Mouse (Mus musculus) spleen, postnatal 14 days (tissue): ENCODE measurements around the gene Klhl15.

Experiments used
- DNase-seq, 2 experiments: peaks; one replicate each; pipeline ENCODE4 v3.0.0; 2021 to 2022; ENCODE audit warnings: low spot score in 2 of 2

Gene Klhl15

DNA sequence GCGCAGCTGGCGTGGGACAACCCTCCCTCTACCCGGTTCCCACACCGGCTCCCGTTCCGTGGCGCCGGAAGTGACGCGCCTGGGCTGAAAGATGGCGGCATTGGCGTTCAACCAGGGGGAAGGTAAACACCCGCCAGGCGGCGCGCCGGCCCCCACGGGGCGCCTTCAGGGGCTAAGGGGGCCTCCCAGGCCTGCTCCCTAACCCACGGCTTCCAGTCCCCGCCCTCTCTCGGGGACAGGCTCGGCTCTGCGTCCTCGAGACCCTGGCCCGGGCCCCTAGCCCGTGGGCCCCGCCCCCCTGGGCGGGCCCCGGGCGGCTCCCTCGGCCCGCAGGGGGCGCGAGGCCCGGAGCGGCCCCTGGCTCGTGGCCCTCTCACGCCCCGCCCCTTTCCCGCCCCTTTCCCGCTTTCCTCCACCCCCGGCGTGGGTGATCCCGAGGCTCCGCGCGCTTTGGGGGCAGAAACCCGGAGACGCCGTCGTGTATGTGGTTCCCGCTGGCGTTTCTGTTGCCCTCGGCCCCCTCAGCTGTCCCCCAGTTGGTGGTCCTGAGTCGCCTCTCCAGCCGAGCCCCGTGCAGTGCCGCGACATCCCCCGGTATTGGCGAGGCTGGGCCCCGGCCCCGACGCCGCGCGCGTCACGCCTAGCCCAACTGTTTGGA lies at the start of gene Klhl15:
TSS of gene Klhl15 (plus strand) at position 68 of the 658 bp plus-strand sequence.
- peak; percentile 66 to 77 for DNase-seq

DNA sequence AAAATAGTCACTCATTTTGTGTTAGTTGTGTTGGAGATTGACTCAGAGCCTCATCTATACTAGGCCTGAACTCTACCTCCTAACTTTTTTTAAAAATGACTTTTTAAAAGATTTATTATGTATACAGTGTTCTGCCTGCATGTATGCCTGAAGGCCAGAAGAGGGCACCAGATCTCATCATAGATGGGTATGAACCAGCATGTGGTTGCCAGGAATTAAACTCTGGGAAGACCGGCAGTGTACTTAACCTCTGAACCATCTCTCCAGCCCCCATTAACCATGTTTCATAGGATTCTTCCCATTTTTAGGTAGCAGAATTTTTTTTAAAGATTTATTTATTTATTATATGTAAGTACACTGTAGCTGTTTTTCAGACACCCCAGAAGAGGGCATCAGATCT lies 49.2 kb upstream of the Klhl15 start:
- no peak for DNase-seq

DNA sequence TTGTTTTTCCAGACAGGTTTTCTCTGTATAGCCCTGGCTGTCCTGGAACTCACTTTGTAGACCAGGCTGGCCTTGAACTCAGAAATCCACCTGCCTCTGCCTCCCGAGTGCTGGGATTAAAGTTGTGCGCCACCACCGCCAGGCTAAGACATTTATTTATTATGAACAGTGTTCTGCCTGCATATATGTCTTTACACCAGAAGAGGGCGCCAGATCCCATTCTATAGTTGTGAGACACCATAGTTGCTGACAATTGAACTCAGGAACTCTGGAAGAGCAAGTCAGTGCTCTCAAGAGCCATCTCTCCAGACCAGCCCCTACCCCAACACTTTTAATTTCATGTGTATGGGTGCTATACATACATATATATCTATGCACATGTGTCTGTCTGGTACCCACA lies 40.5 kb upstream of the Klhl15 start:
- peak in 1 of 2 experiments; percentile 24 for DNase-seq

DNA sequence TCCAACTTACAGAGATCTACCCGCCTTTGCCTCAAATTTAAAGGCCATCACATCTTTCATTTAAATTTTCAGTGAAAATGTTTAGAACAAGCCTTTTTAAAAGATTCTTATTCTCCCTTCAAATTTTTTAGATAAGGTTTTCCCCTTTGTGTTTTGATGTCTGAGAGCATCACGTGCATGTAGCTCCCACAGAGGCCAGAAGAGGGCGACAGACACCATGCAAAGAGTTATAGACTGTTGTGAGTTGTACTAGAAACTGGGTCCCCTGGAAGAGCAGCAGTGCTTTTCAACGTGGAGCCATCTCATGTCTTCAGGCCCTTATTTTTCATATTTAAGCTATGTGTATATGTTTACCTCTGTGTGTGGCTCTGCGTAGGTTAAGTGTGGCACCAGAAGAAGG lies 36.6 kb upstream of the Klhl15 start:
- DNase-seq = peak; percentile 9 to 55

DNA sequence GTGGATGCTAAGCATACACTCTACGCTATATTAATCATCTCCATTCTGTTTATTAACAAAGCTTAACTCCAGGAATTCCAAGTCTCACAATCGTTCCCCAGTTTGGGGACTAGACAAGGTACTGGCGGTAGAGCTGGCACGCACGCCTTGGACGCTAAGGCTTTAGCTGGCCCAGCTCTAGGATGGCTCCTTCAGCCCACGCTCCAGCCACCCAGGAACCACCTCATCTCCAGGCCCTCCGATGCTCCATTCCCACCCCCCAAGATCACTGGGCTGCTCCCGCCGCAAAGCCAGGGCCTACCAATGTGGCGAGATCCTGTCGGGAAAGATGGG lies 22.2 kb upstream of the Klhl15 start:
- no peak for DNase-seq

DNA sequence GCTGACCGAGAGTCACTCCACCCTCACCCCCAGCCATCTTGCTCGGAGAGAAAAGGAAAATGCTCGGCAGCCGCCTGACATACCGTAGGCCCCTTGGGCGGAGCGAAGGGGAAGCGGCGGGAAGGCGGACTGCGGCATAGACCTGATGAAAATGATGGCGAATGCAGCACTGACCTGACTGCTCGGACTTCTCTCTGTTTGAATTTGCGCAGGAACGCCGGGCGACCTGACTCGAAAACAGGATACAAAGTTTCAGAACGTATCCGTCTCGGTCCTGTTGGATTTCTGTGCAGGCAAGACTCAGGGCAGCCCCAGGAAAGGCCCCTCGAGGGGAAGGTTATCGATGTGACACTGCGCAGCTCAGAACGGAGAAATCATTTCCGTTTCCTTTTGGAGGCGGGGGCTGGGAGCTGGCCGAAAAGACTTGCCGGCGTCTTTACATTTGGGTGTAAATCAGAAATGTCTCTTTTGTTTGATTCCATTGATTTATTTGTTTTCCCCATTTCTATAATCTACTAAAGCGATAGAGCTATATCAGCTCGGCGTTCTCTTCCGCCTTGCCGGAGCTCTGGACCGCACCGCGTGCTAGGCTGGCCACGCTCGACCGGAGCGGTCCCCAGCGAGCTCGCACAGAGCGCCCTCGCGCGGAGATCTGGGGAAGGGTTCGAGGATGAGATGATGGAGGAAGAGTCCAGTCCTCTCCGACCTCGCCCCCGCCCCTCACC lies 21.6 kb upstream of the Klhl15 start, which contains the start of gene Eif2s3x:
TSS of gene Eif2s3x (minus strand) at position 266 of the 725 bp plus-strand sequence.
- peak; percentile 62 to 87 for DNase-seq

DNA sequence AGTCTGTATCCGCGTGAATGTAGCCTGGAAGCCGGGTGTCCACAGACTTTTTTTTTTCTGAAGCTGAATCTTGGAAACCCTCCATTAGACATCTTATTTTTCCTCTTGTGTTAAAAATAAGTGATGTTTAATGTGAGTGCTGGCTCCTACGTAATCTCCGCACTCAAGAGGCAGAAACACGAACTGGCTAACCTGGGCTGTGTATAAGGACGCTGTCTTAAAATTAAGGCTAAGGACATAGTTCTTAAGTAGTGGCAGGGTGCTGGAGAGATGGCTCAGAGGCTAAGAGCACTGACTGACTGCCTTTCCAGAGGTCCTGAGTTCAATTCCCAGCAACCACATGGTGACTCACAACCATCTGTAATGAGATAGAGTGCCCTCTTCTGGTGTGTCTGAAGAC lies 21.0 kb upstream of the Klhl15 start:
- DNase-seq = no peak

DNA sequence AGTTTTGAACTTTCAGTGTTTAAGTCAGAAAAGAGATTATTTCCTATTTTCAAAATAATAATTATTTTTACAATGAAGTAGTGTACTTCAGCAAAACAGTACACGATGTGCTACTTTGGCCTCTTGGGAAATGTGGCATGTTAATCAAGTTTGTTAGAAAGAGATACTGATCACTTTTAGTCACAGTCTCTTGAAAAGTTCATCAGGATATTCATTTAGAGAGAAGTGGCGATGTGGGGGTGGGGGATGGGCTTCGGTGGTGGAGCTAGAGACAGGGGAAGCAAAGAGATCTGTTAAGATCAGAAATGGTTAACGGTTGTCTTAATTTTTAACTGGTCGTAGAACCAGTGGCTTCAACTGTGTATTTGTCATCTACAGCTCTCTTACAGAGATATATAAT lies 967 bp upstream of the Klhl15 start:
- no peak for DNase-seq

DNA sequence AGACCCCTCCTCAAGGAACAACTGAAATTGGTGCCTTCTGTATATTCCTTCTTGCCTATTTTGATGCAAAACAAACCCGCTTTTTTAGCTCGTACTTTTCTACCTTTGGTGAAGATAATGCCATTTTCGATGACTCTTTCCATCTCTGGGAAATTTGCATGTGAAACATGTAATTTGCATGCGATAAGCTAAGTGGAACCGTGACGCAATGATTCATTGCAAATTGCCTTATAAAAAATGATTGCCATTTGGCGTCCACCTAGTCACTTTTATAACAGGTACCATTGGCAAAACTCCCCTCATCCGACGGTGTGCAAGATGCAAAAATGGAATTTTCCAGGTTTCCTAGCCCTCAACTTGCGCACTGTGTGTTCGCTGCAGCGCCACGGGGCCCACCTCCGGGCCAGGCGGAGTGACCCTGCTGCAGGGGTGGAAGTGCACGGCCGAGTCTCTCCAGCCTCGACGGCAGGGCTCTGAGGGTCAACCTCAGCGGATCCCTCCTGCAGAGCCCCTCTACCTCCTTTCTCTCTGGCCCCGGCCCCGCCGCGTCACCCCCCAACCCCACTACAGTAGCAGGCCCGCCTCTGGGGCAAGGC lies 365 bp upstream of the Klhl15 start:
- DNase-seq = no peak

DNA sequence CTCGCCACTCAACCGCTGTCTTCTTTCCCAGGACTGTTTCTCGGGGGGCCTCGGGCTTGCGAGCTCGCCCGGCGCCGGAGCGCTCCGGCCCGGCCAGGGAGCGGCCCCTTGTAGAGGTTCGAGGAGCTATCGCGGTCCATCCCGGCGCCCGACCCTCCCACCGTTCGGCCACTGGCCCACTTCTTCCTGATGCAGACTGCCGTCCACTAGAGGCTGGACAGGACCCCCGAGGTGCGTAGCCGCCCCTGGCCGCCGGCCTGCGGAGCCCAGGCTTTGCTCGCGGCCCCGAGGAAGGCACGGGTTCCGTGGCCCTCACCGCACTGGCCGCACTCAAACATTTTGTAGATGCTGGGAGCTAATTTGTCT lies 774 bp downstream of the Klhl15 start:
- peak in 1 of 2 experiments; percentile 18 for DNase-seq

DNA sequence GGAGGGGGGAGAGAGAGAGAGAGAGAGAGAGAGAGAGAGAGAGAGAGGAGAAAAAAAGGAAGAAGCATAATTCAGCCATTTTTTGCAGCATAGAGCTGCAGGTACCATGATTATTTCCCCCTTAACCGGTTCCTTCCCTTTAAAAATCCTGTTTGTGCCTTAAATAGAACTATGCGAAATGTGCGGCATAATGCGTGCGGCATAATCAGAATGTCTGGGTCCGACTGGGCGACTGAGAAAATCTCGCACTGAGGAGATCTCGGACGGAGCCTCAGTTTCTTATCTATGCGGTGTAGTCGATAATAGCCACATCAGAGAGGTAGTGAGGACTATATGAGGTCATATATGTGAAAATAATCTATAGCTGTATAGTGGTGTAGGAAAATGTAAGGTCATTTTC lies 1.2 kb downstream of the Klhl15 start:
- no peak for DNase-seq

DNA sequence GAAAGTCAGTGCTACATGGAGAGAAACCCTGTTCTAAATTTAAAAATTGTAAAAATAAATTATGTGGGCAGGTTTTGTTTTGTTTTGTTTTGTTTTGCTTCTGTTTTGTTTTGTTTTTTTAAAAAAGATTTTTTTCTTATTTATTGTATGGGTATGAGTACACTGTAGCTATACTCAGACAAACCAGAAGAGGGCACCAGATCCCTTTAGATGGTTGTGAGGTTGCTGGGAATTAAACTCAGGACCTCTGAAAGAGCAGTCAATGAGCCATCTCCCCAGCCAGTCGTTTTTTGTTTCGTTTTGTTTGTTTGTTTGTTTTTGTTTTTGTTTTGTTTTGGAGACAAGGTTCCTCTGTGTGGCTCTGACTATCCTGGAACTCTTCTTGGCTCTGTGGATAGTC lies 54.5 kb downstream of the Klhl15 start:
- peak in 1 of 2 experiments; percentile 15 for DNase-seq

DNA sequence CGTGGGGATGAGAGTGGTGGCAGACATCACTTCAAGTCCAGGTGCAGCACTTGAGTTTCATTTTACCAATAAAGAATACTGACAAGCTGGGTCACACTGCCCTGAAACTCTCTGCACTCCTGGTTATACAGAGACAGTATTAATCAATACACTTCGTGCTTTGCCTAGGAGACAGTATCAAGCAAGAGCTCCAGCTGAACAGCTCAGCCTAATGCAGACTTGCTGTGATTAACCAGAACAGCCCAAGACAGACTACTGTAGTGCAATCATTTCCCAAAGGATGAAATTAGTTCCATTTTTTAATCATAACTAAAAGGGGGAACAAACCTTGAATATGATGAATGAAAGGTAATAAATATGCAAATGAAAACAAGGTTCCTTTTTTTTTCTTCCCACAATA lies 68.5 kb downstream of the Klhl15 start:
- DNase-seq = no peak

DNA sequence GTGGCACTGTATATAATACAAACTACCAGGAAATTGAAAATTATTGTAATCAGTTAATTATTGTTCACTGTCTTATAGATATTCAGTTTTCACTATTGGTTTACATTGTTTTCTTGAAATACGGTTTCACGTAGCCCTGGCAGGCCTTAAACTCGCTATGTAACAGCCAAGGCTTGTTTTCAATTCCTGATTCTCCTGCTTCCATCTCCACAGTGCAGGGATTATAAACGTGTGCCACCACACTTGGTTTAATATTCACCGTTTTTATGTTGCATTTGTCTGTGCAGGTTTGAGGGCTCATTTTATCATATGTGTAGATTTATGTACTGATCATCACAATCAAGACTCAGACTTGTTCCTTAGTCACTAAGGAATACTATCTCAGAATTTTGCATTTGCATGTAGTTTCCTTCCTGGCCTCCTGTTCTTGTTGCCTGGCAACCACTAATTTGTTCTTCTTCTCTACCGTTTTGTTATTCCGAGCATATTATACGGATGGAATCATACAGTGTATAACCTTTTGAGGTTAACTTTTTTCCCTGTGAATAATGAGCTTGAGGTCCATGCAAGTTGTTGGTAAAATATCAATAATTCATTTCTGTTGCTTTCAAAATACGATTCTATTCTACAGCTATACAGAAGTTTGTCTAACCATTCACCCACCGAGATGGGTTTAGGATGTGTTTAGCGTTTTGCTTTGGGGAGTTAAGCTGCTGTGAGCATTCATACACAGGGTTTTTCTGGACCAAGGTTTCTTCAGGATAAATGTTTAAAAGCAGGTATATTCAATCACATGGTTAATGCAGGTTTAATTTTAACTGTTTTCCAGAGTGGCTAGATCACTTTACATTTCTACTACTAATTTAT lies 86.9 kb downstream of the Klhl15 start:
- no peak for DNase-seq
